Mouse (Mus musculus) forebrain, embryonic 12.5 days (tissue): ENCODE data around the gene Cenpf. TPM values are rescaled to one million over a fixed set of nuclear protein-coding genes. Genes with fewer than 3 reads are reported as not detected.
A peak's percentile ranks its signal among the peaks of the same experiment; 100 is the strongest.
"Not testable (repeated sequence)": the region's sequence is repeated elsewhere in the genome, so short reads cannot be mapped to it uniquely, and the experiment has no call there.

ENCODE experiments used
- ATAC-seq: fragments of 200-750 bp; cut with Nextera tagmentation; 2 replicates; pipeline ENCODE4 v1.8.0; 2017; ENCODE audit warnings: moderate TSS enrichment; ENCODE audit not compliant: low FRiP score
- H3K27ac ChIP-seq: fragments of 300-500 bp; sonication (generic); 2 replicates; pipeline ENCODE4 v1.5.1; 2016; ENCODE audit warnings: mild to moderate bottlenecking
- H3K27me3 ChIP-seq: fragments of 300-500 bp; sonication (generic); 2 replicates; pipeline ENCODE4 v1.6.1; 2016; ENCODE audit warnings: mild to moderate bottlenecking
- H3K36me3 ChIP-seq: fragments of 300-500 bp; sonication (generic); replicated peaks from 2 replicates; pipeline ENCODE4 v1.6.1; 2016; ENCODE audit warnings: mild to moderate bottlenecking
- H3K4me1 ChIP-seq: fragments of 300-500 bp; sonication (generic); 2 replicates; pipeline ENCODE4 v1.6.1; 2016
- H3K4me2 ChIP-seq: fragments of 300-500 bp; sonication (generic); 2 replicates; pipeline ENCODE4 v1.6.1; 2016; ENCODE audit warnings: mild to moderate bottlenecking, moderate library complexity
- H3K4me3 ChIP-seq: fragments of 300-500 bp; sonication (generic); replicated peaks from 2 replicates; pipeline ENCODE4 v1.5.1; 2016; ENCODE audit warnings: mild to moderate bottlenecking
- H3K9ac ChIP-seq: fragments of 300-500 bp; sonication (generic); 2 replicates; pipeline ENCODE4 v1.6.1; 2016; ENCODE audit warnings: mild to moderate bottlenecking
- H3K9me3 ChIP-seq: fragments of 300-500 bp; sonication (generic); 2 replicates; pipeline ENCODE4 v1.6.1; 2016
- WGBS: fragments of 180-500 bp; shearing (Covaris S2); methylation state at CpG from one replicate; pipeline ENCODE4 v1.1.7; 2016; 5-methylcytosine and 5-hydroxymethylcytosine counted together
- polyA plus RNA-seq: library from polyadenylated mRNA; unstranded; fragments of >200 nt; fragmentation: Nextera tagmentation; extraction: Ambion mirVana; gene quantifications from 2 replicates; pipeline ENCODE4 v1.2.1, GENCODE M21; 2016

The Cenpf gene
- polyA plus RNA-seq, 1 experiment from 2014 or later, result 153 TPM

- 81% methylated on average over 8 of the region's 8 CpGs for WGBS
- no peaks in the 10 kb centered on the region for H3K9me3 ChIP-seq
Measured at GRCm38 (mm10) chr1:189709001-189709400, 21.1 kb upstream of the Cenpf start.

GRCm38 (mm10) chr1:189707419-189707818 is 19.5 kb upstream of the Cenpf start:
- H3K4me2 ChIP-seq, result no peak overlapping the region
- H3K27ac ChIP-seq, result no peak overlapping the region
- H3K27me3 ChIP-seq, result peaks cover 4% of the 10 kb centered on the region; the same call in 1 of the 2 replicates
- 39% methylated on average over 5 of the region's 5 CpGs for WGBS
- H3K9ac ChIP-seq, result no peak overlapping the region
- ATAC-seq, result no peak
- H3K4me3 ChIP-seq, result no peak overlapping the region
- no peaks in the 10 kb centered on the region for H3K36me3 ChIP-seq
- no peaks in the 10 kb centered on the region for H3K9me3 ChIP-seq
- H3K4me1 ChIP-seq, result peaks cover 9% of the 10 kb centered on the region; the same call in 1 of the 2 replicates

More at GRCm38 (mm10) chr1:189709001-189709400, 21.1 kb upstream of the Cenpf start:
- Histone ChIP-seq H3K9ac (no peak overlapping the region), H3K4me2 (no peak overlapping the region), H3K36me3 (no peaks in the 10 kb centered on the region), H3K27me3 (no peaks in the 10 kb centered on the region; the same call in 1 of the 2 replicates), H3K4me3 (no peak overlapping the region), H3K4me1 (peaks cover 9% of the 10 kb centered on the region; the same call in 1 of the 2 replicates), H3K27ac (no peak overlapping the region)
- ATAC-seq, result no peak

- Histone ChIP-seq H3K4me3 (no peak overlapping the region), H3K36me3 (no peaks in the 10 kb centered on the region), H3K27me3 (peaks cover 4% of the 10 kb centered on the region; the same call in 1 of the 2 replicates), H3K4me2 (no peak overlapping the region), H3K9ac (no peak overlapping the region), H3K9me3 (no peaks in the 10 kb centered on the region), H3K27ac (no peak overlapping the region), H3K4me1 (peaks cover 9% of the 10 kb centered on the region; the same call in 1 of the 2 replicates)
- no peak for ATAC-seq
Measured at GRCm38 (mm10) chr1:189707014-189707413, 19.1 kb upstream of the Cenpf start.

GRCm38 (mm10) chr1:189706040-189706645 is 18.3 kb upstream of the Cenpf start:
- H3K4me3 ChIP-seq, result no peak overlapping the region
- WGBS, result 85% methylated on average over 12 of the region's 12 CpGs
- no peaks in the 10 kb centered on the region for H3K36me3 ChIP-seq
- H3K4me2 ChIP-seq, result no peak overlapping the region
- peaks cover 9% of the 10 kb centered on the region; the same call in 1 of the 2 replicates for H3K4me1 ChIP-seq
- H3K27ac ChIP-seq, result no peak overlapping the region
- ATAC-seq, result no peak
- peaks cover 4% of the 10 kb centered on the region; the same call in 1 of the 2 replicates for H3K27me3 ChIP-seq
- H3K9me3 ChIP-seq, result no peaks in the 10 kb centered on the region
- H3K9ac ChIP-seq, result no peak overlapping the region

GRCm38 (mm10) chr1:189703591-189703990 is 15.7 kb upstream of the Cenpf start:
- Histone ChIP-seq H3K9me3 (no peaks in the 10 kb centered on the region), H3K27me3 (peaks cover 10% of the 10 kb centered on the region), H3K36me3 (no peaks in the 10 kb centered on the region), H3K4me2 (no peak overlapping the region), H3K9ac (no peak overlapping the region), H3K4me3 (no peak overlapping the region), H3K4me1 (peaks cover 9% of the 10 kb centered on the region; the same call in 1 of the 2 replicates), H3K27ac (no peak overlapping the region)
- ATAC-seq, result no peak
- 80% methylated on average over 7 of the region's 7 CpGs for WGBS

GRCm38 (mm10) chr1:189703156-189703555 is 15.3 kb upstream of the Cenpf start:
- Histone ChIP-seq H3K27me3 (peaks cover 10% of the 10 kb centered on the region), H3K36me3 (no peaks in the 10 kb centered on the region), H3K4me3 (no peak overlapping the region), H3K4me1 (peaks cover 9% of the 10 kb centered on the region; the same call in 1 of the 2 replicates), H3K27ac (no peak overlapping the region), H3K4me2 (no peak overlapping the region), H3K9ac (no peak overlapping the region), H3K9me3 (no peaks in the 10 kb centered on the region)
- 42% methylated on average over 7 of the region's 7 CpGs for WGBS
- no peak for ATAC-seq

- H3K4me3 ChIP-seq, result no peak overlapping the region
- no peak overlapping the region for H3K9ac ChIP-seq
- peaks cover 10% of the 10 kb centered on the region for H3K27me3 ChIP-seq
- no peaks in the 10 kb centered on the region for H3K4me1 ChIP-seq
- peak; percentile 58; the same call in 1 of the 2 replicates for ATAC-seq
- H3K27ac ChIP-seq, result no peak overlapping the region
- no peaks in the 10 kb centered on the region for H3K36me3 ChIP-seq
- no peak overlapping the region for H3K4me2 ChIP-seq
- H3K9me3 ChIP-seq, result no peaks in the 10 kb centered on the region
- WGBS, result 3% methylated on average over 6 of the region's 6 CpGs
Measured at GRCm38 (mm10) chr1:189700990-189701389, 13.1 kb upstream of the Cenpf start.

- no peak overlapping the region for H3K9ac ChIP-seq
- H3K9me3 ChIP-seq, result no peaks in the 10 kb centered on the region
- H3K27ac ChIP-seq, result no peak overlapping the region
- H3K4me2 ChIP-seq, result no peak overlapping the region
- H3K36me3 ChIP-seq, result no peaks in the 10 kb centered on the region
- WGBS, result 90% methylated on average over 6 of the region's 6 CpGs
- peaks cover 10% of the 10 kb centered on the region for H3K27me3 ChIP-seq
- no peak for ATAC-seq
- no peak overlapping the region for H3K4me3 ChIP-seq
- no peaks in the 10 kb centered on the region for H3K4me1 ChIP-seq
Measured at GRCm38 (mm10) chr1:189700186-189700585, 12.3 kb upstream of the Cenpf start.

GRCm38 (mm10) chr1:189698416-189698815 is 10.5 kb upstream of the Cenpf start:
- no peaks in the 10 kb centered on the region for H3K9me3 ChIP-seq
- no peak for ATAC-seq
- H3K4me1 ChIP-seq, result no peaks in the 10 kb centered on the region
- WGBS, result 61% methylated on average over 4 of the region's 4 CpGs
- H3K4me2 ChIP-seq, result no peak overlapping the region
- H3K27ac ChIP-seq, result no peak overlapping the region
- H3K27me3 ChIP-seq, result peaks cover 10% of the 10 kb centered on the region
- H3K4me3 ChIP-seq, result no peak overlapping the region
- no peak overlapping the region for H3K9ac ChIP-seq
- no peaks in the 10 kb centered on the region for H3K36me3 ChIP-seq

GRCm38 (mm10) chr1:189695321-189695720 is 7.4 kb upstream of the Cenpf start:
- H3K4me3 ChIP-seq, result no peak overlapping the region
- no peaks in the 10 kb centered on the region for H3K36me3 ChIP-seq
- peaks cover 4% of the 10 kb centered on the region; the same call in 1 of the 2 replicates for H3K27me3 ChIP-seq
- no peak overlapping the region for H3K4me2 ChIP-seq
- H3K27ac ChIP-seq, result no peak overlapping the region
- H3K4me1 ChIP-seq, result 0 out of 2 replicates have a peak, but pooled peaks cover under 1% of the 10 kb centered on the region
- H3K9ac ChIP-seq, result no peak overlapping the region
- H3K9me3 ChIP-seq, result no peaks in the 10 kb centered on the region
- no peak for ATAC-seq

- ATAC-seq, result no peak
- 95% methylated on average over 2 of the region's 2 CpGs for WGBS
- Histone ChIP-seq H3K36me3 (no peaks in the 10 kb centered on the region), H3K27me3 (no peaks in the 10 kb centered on the region), H3K27ac (no peak overlapping the region), H3K4me3 (no peak overlapping the region), H3K9ac (no peak overlapping the region), H3K4me2 (no peak overlapping the region), H3K9me3 (no peaks in the 10 kb centered on the region), H3K4me1 (peaks cover 10% of the 10 kb centered on the region)
Measured at GRCm38 (mm10) chr1:189694391-189694790, 6.5 kb upstream of the Cenpf start.

- H3K4me2 ChIP-seq, ATAC-seq, H3K9ac ChIP-seq, H3K9me3 ChIP-seq, H3K4me3 ChIP-seq, H3K27me3 ChIP-seq, H3K27ac ChIP-seq, H3K36me3 ChIP-seq: not testable (repeated sequence)
- 47% methylated on average over 3 of the region's 3 CpGs for WGBS
- peaks cover 21% of the 10 kb centered on the region for H3K4me1 ChIP-seq
Measured at GRCm38 (mm10) chr1:189692442-189692841, 4.6 kb upstream of the Cenpf start.
